Mouse (Mus musculus) macrophage (primary cell): ENCODE measurements around the gene Slc4a4. TPM values are rescaled to one million over a fixed set of nuclear protein-coding genes. Genes with fewer than 3 reads are reported as not detected.

ENCODE experiments used
- H3K27ac ChIP-seq: fragments of 350-480 bp; formaldehyde crosslinking; 2 replicates; pipeline ENCODE4 v1.9.0; 2021
- H3K36me3 ChIP-seq: fragments of 350-480 bp; formaldehyde crosslinking; 2 replicates; pipeline ENCODE4 v1.9.0; 2021; ENCODE audit errors: inconsistent target
- H3K4me3 ChIP-seq: fragments of 350-480 bp; formaldehyde crosslinking; 2 replicates; pipeline ENCODE4 v1.9.0; 2021; ENCODE audit errors: inconsistent target
- H3K79me2 ChIP-seq: fragments of 350-480 bp; formaldehyde crosslinking; 2 replicates; pipeline ENCODE4 v1.9.0; 2021; ENCODE audit errors: inconsistent target
- WGBS: methylation state at CpG from one replicate; pipeline ENCODE4 v1.1.7; 2026; ENCODE audit warnings: inconsistent platforms; ENCODE audit not compliant: missing documents; 5-methylcytosine and 5-hydroxymethylcytosine counted together
- polyA plus RNA-seq: library from polyadenylated mRNA; stranded (reverse); fragments of 250-400 nt; gene quantifications from 3 replicates; pipeline ENCODE4 v1.2.4, GENCODE M21; 2018; ENCODE audit warnings: inconsistent platforms
- total RNA-seq, 78 experiments: library from RNA; depleted of rRNA; stranded (reverse); fragments of 250-400 nt; gene quantifications; 1 replicate in 9 of 78; 2 replicates in 24 of 78; 3 replicates in 43 of 78; 4 replicates in 2 of 78; pipeline ENCODE4 v1.2.4; 2018; ENCODE audit warnings: inconsistent platforms in 56 of 78

The Slc4a4 gene
- 1 to 10 TPM in 1 of 26 experiments, under 1 TPM in 2, not detected in 23; 0.42 to 1.8 (median 0.89) TPM for total RNA-seq (2018; cell fraction: chromatin; rRNA removed)
- total RNA-seq (2018; cell fraction: cytosol; rRNA removed): not detected
- 1 to 10 TPM in 1 of 26 experiments, under 1 TPM in 1, not detected in 24; 0.75 to 1.1 TPM for total RNA-seq (2018; cell fraction: nucleus; rRNA removed)
- polyA plus RNA-seq: not detected in 3 replicates

GRCm38 (mm10) chr5:88886668-88887555 is at the start of gene Slc4a4:
Gene Slc4a4 (plus strand): TSS chr5:88886818.
- Histone ChIP-seq H3K36me3 (no peaks in the 10 kb centered on the region), H3K79me2 (no peaks in the 10 kb centered on the region), H3K27ac (no peak within 1 kb of the TSS), H3K4me3 (no peak within 1 kb of the TSS)
- under 1% methylated on average over 88 of the region's 119 CpGs for WGBS

DNA sequence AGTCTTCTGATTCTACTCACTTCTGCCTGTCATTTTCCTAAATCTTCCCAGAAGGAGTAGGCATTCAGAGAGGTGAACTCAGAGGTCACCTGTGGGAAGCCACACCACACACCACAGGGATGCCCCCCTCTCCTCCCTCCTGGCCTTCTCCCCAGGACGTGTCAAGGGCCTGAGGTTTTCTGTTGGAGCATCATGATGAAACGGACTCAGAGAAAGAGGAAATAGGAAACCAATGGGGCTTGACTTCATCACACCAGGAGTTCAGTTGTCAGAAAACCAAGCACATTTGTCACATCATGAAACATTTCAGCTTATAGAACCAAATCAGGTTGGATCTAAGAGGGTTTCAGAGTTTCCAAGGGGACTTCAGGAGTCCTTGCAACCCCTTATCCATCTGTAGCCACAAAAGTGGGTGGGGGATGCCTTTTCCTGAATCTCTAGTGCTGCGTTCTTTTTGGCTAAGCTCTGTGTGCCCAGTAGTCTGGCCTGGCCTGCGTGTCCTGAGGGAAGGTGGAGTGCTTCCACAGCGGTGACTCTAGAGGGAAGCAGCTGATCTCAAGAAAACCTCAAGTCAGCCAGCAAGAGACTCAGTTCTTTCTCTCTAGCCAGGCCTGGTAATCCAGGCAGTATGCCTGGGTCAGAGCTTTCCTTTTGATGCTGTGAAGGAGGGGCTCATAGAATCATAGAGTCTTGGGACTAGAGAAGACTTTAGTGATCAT is 46.4 kb upstream of the Slc4a4 start:
- 23% methylated on average over 5 of the region's 5 CpGs for WGBS
- no peak overlapping the region for H3K27ac ChIP-seq
- H3K4me3 ChIP-seq: no peak overlapping the region
- no peaks in the 10 kb centered on the region for H3K36me3 ChIP-seq
- no peaks in the 10 kb centered on the region for H3K79me2 ChIP-seq

DNA sequence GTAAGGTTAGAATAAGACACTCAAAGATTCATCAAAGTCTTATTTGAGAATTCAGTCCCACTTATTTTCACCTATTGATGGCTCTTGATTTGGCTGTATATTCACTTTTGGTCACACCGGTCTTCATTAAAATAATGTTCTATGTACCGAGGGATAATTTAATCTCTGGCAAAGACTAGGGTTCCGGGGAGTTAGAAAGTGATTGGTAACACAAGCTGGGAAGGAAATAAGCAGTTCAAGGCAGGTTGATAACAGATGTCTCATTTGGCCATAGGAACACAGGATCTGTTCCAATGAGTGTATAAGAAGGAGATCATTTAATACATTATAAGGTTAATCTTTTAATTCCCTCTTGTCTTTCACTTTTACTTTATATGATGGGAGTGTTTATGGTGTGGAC is 29.3 kb upstream of the Slc4a4 start:
- Histone ChIP-seq H3K79me2 (no peaks in the 10 kb centered on the region), H3K27ac (no peak overlapping the region), H3K36me3 (no peaks in the 10 kb centered on the region), H3K4me3 (no peak overlapping the region)
- WGBS: 91% methylated on average over 3 of the region's 3 CpGs

- WGBS: 89% methylated on average over 4 of the region's 4 CpGs
- no peaks in the 10 kb centered on the region for H3K36me3 ChIP-seq
Observed at GRCm38 (mm10) chr5:88857801-88858200, 28.8 kb upstream of the Slc4a4 start.

DNA sequence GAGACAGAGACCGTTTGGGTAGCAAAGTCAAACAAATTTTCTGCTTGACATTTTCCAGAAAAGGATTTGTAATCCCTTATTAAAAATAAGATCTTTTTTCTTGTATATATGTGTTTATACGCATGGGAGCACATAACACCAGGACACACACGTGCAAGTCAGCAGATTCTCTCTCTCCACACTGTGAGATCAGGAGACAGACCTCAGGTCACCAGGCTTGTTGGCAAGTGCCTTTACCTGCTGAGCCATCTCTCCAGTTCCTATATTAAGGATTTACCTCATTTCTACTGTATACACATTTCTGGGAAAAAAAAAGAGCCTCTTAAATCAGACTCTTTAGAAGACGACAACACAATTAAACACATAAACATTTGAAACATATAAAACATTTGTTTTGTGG is 28.4 kb upstream of the Slc4a4 start:
- Histone ChIP-seq H3K79me2 (no peaks in the 10 kb centered on the region), H3K27ac (no peak overlapping the region), H3K36me3 (no peaks in the 10 kb centered on the region), H3K4me3 (no peak overlapping the region)
- WGBS: 79% methylated on average over 4 of the region's 4 CpGs

More at GRCm38 (mm10) chr5:88857801-88858200, 28.8 kb upstream of the Slc4a4 start:
- no peak overlapping the region for H3K4me3 ChIP-seq
- H3K79me2 ChIP-seq: no peaks in the 10 kb centered on the region
- no peak overlapping the region for H3K27ac ChIP-seq

DNA sequence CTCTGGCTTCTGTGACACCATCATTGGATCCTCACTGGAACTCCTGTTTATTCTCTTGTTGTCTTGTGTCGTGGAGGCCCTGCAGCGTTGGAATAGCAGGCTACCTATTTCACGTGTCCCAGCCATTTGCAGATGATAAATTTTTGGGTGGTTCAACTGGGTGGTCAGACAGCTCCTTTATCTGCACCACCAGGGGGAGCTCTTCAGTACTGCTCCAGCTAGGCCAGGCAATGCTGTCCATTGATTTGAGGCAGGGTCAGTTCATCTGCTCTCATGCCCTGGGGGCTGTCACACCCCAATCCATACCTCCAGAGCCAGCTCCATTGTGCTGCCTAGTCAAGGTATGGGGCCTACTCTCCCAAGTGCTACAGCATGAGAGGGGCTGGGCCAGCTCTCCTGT is 24.5 kb upstream of the Slc4a4 start:
- no peaks in the 10 kb centered on the region for H3K36me3 ChIP-seq
- WGBS: 83% methylated on average over 3 of the region's 3 CpGs
- H3K4me3 ChIP-seq: no peak overlapping the region
- H3K27ac ChIP-seq: no peak overlapping the region
- no peaks in the 10 kb centered on the region for H3K79me2 ChIP-seq

- H3K4me3 ChIP-seq: no peak overlapping the region
- H3K27ac ChIP-seq: no peak overlapping the region
- no peaks in the 10 kb centered on the region for H3K79me2 ChIP-seq
- H3K36me3 ChIP-seq: no peaks in the 10 kb centered on the region
- WGBS: 95% methylated on average over 2 of the region's 2 CpGs
Observed at GRCm38 (mm10) chr5:88862794-88863193, 23.8 kb upstream of the Slc4a4 start.

DNA sequence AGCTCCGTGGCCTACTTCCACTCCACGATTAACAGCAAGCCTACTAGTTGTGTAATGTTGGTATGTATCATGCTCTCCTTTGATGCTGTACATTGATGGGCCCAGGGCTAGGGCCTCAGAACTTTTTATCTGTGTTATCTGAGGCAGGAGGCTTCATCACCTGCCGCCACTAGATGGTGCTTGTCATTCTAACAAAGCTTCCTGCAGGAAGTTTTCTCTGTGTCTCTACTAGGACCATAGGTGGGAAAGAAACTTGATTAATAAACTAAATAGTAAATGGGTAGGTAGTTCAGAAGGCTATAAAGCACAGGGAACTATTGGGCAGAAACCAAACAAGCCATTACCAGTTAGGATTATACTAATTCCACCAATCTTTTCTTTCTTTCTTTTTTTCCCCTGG is 2.5 kb upstream of the Slc4a4 start:
- H3K36me3 ChIP-seq: no peaks in the 10 kb centered on the region
- H3K79me2 ChIP-seq: no peaks in the 10 kb centered on the region
- no peak overlapping the region for H3K27ac ChIP-seq
- no peak overlapping the region for H3K4me3 ChIP-seq
- WGBS: 40% methylated on average over 3 of the region's 3 CpGs

GRCm38 (mm10) chr5:88885503-88885902 is 1.1 kb upstream of the Slc4a4 start:
- H3K79me2 ChIP-seq: no peaks in the 10 kb centered on the region
- no peak overlapping the region for H3K27ac ChIP-seq
- WGBS: 94% methylated on average over 3 of the region's 3 CpGs
- no peak overlapping the region for H3K4me3 ChIP-seq
- no peaks in the 10 kb centered on the region for H3K36me3 ChIP-seq

DNA sequence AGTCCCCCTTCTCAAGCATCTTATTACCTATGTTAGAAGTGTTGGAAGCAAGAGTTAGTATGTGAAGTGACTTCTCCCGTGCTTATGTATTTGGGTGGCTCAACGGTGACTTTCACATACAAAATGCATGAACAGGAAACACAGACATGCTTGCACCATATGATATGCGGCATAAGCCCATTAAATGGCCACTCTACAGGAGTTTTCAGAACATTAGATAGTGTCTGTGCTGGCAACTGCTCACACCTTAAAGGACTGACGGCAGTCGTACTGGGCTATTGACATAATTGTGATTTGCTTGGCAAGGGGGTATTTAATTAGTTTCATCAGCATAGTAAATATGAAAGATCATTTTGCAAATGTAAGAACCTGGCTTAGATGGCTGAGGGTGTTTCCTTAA is 674 bp upstream of the Slc4a4 start:
- Histone ChIP-seq H3K36me3 (no peaks in the 10 kb centered on the region), H3K4me3 (no peak overlapping the region), H3K27ac (no peak overlapping the region), H3K79me2 (no peaks in the 10 kb centered on the region)
- WGBS: 49% methylated on average over 5 of the region's 5 CpGs

- WGBS: 2% methylated on average over 14 of the region's 14 CpGs
- H3K79me2 ChIP-seq: no peaks in the 10 kb centered on the region
- no peak overlapping the region for H3K4me3 ChIP-seq
- no peak overlapping the region for H3K27ac ChIP-seq
- no peaks in the 10 kb centered on the region for H3K36me3 ChIP-seq
Observed at GRCm38 (mm10) chr5:88886349-88886667, 310 bp upstream of the Slc4a4 start.

DNA sequence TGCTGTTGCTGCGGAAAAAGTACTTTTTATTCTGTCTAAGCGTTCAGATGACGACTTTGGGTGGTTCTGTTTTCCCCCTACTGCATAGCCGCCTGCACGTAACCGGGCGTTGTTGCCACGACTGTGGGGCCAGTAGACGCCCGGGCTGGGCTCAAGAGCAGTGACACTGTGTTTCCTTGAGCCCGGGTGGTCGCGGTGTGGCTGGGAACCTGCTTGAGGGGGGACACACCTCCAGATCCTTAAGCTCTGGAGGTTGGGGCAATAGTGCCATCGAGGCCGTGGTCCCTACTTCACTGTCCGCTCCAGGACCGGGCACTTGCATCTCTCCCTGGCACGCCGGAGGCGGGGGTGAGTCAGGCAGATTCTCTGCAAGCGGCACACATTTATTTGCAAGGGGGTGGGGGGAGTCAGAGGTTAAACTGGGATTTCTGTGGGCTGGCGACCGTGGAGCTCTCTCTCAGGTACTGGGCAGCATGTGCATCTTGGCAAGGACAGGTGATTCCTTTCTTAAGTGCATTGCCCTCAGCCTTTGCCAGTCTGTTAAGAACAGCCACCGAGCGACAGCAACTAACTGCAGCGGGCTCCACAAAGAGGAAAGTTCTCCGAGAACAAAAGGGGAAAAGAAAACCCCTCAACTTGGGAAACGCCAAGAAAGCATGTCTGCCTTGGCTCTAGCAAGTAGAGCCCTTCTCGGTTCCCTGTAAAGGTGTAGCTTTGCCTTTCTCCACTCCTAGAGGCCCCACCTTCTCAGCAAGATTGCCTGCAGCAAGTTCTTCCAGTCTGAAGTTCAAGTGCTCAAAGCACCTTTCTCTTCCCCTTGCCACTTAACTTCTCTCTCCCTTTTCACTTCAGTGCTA is 1.2 kb downstream of the Slc4a4 start:
- H3K4me3 ChIP-seq: no peak overlapping the region
- 3% methylated on average over 28 of the region's 29 CpGs for WGBS

GRCm38 (mm10) chr5:88888413-88888700 is 1.7 kb downstream of the Slc4a4 start:
- H3K79me2 ChIP-seq: no peaks in the 10 kb centered on the region
- no peak overlapping the region for H3K27ac ChIP-seq
- 7% methylated on average over 8 of the region's 8 CpGs for WGBS
- no peaks in the 10 kb centered on the region for H3K36me3 ChIP-seq
- no peak overlapping the region for H3K4me3 ChIP-seq

More for the DNA sequence above, 1.2 kb downstream of the Slc4a4 start:
- Histone ChIP-seq H3K79me2 (no peaks in the 10 kb centered on the region), H3K36me3 (no peaks in the 10 kb centered on the region), H3K27ac (no peak overlapping the region)

DNA sequence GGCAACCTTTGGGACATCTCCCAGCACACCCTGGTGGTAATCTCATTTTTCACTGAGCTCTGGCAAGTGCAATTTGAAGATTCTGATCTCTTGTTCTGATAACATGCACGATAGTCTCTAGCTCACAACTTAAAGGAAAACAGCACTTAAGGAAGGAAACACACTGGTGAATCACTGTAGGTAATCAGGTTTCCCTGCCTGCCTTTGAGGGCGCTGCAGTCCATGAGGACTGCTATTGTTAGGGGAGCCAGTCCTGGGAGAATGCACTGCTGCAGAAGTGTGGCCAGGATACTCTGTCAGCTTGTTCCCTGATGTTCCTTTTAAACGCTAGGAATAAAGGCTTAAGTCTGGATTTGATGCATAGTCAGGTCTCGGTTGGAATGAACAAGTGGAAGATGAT is 2.7 kb downstream of the Slc4a4 start:
- Histone ChIP-seq H3K36me3 (no peaks in the 10 kb centered on the region), H3K4me3 (no peak overlapping the region), H3K27ac (no peak overlapping the region), H3K79me2 (no peaks in the 10 kb centered on the region)
- WGBS: 38% methylated on average over 4 of the region's 4 CpGs
